Mouse (Mus musculus): ENCODE results near the gene Dhps. TPM values are rescaled to one million over a fixed set of nuclear protein-coding genes. Genes with fewer than 3 reads are reported as not detected.

Dhps gene
- polyA plus RNA-seq, 1 experiment from 2014 or later, result 40.2 TPM

DNA sequence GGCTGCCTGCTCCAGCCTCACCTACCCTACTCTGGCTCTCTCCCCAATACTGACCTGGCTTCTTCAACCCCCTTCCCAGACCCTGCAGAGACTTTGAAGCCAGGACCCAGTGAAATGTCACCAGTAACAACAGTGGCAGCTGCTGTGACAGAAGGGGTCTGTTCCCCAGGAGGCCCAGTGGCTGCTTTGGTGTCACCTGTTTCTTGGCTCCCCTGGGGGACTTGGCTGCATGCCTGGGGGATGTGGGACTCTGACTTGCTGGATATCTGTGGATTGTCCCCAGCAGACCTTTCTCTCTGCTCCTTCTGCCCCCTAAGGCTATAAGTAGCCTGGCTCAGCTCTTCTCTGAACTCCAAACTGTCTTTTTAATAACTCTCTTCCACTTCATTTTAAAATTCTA, 3.6 kb upstream of the Dhps start, which contains the start of gene Gm5741:
Gene Gm5741 (minus strand): TSS at position 1 of the 400 bp plus-strand sequence.
- no peak within 1 kb of the TSS for H3K4me2 ChIP-seq (replicated peaks; ENCODE audit: low read depth)
- ATAC-seq (ENCODE audit: low FRiP score, low TSS enrichment), result no peak
- no peak within 1 kb of the TSS for H3K4me3 ChIP-seq (ENCODE audit: low read depth, low read length)
- no peak within 1 kb of the TSS for H3K9ac ChIP-seq (ENCODE audit: low read length)
- no peaks in the 10 kb centered on the region for H3K9me3 ChIP-seq (ENCODE audit: control insufficient read depth, low read length)
- TF ChIP-seq CTCF (IDR thresholded peaks at IDR 0.05; ENCODE audit: low read depth) (no peak), EP300 (optimal IDR thresholded peaks at IDR 0.05) (no peak)
- H3K4me1 ChIP-seq (replicated peaks; ENCODE audit: control insufficient read depth, insufficient read depth), result 0 out of 2 replicates have a peak, but pooled peaks cover 4% of the 10 kb centered on the region
- H3K36me3 ChIP-seq (ENCODE audit: control insufficient read depth, insufficient read depth, low read length), result no peaks in the 10 kb centered on the region
- H3K27me3 ChIP-seq (ENCODE audit: control insufficient read depth, insufficient read depth, low read length), result no peaks in the 10 kb centered on the region
- DNase-seq (ENCODE audit: low spot score), result no peak
- H3K27ac ChIP-seq (replicated peaks), result no peak within 1 kb of the TSS

DNA sequence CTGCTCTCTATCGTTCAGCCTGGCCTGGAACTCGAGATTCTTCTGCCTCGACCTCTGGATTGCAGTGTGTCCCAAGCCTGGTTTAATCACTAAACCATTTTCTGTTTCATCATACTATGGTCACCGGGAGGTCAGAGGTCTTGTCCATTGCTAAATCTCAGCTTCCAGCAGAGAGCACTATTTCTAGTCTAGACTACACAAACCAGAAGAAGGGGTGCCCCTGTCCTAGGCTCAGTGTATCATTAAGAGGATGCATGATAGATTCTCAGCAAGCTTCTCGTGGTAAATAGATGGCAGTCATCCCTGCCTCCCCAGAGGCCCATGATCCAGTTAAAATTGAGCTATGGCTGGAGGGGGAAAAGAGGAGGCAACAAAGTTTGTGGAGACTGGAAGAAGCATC, 516 bp upstream of the Dhps start:
- ATAC-seq (ENCODE audit: low FRiP score, low TSS enrichment) (no peak), DNase-seq (ENCODE audit: low spot score) (no peak)
- Histone ChIP-seq H3K4me2 (replicated peaks; ENCODE audit: low read depth) (peak overlapping the region; percentile 68), H3K27me3 (ENCODE audit: control insufficient read depth, insufficient read depth, low read length) (no peaks in the 10 kb centered on the region), H3K4me3 (ENCODE audit: low read depth, low read length) (peak overlapping the region; percentile 90), H3K36me3 (ENCODE audit: control insufficient read depth, insufficient read depth, low read length) (0 out of 2 replicates have a peak, but pooled peaks cover 11% of the 10 kb centered on the region), H3K9me3 (ENCODE audit: control insufficient read depth, low read length) (no peaks in the 10 kb centered on the region), H3K9ac (ENCODE audit: low read length) (no peak overlapping the region), H3K4me1 (replicated peaks; ENCODE audit: control insufficient read depth, insufficient read depth) (0 out of 2 replicates have a peak, but pooled peaks cover 4% of the 10 kb centered on the region), H3K27ac (replicated peaks) (peak overlapping the region; percentile 98; the same call in 1 of the 2 replicates)
- TF ChIP-seq CTCF (IDR thresholded peaks at IDR 0.05; ENCODE audit: low read depth) (no peak), EP300 (optimal IDR thresholded peaks at IDR 0.05) (no peak)
- WGBS, result 79% methylated on average over 5 of the region's 5 CpGs

DNA sequence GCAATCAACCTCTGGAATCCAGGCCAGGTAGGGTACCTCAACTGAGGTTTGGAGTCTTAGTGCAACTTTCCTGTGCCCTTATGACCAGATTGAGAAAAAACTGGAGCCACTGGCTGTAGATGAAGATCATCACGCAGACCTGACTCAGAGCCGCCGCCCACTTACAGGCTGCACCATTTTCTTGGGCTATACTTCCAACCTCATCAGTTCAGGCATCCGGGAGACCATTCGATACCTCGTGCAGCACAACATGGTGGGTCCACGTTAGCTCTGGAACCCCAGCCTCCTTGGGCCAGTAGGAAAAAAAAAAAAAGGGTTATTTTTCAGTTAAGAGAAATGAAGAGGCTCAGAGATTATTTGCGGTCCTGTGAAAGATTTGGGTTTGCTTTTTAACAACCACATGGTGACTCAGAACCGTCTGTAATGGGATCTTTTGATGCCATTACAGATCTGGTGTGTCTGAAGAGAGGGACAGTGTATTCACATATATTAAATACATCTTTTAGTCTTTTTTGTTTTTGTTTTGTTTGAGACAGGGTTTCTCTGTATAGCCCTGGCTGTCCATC, 890 bp downstream of the Dhps start:
- Histone ChIP-seq H3K4me2 (replicated peaks; ENCODE audit: low read depth) (peak overlapping the region; percentile 68), H3K4me3 (ENCODE audit: low read depth, low read length) (peak overlapping the region; percentile 90), H3K36me3 (ENCODE audit: control insufficient read depth, insufficient read depth, low read length) (peaks cover 11% of the 10 kb centered on the region; the same call in 1 of the 2 replicates), H3K9me3 (ENCODE audit: control insufficient read depth, low read length) (no peaks in the 10 kb centered on the region), H3K4me1 (replicated peaks; ENCODE audit: control insufficient read depth, insufficient read depth) (0 out of 2 replicates have a peak, but pooled peaks cover 4% of the 10 kb centered on the region), H3K27ac (replicated peaks) (peak overlapping the region; percentile 98), H3K27me3 (ENCODE audit: control insufficient read depth, insufficient read depth, low read length) (no peaks in the 10 kb centered on the region), H3K9ac (ENCODE audit: low read length) (peak overlapping the region; percentile 94)
- DNase-seq (ENCODE audit: low spot score), result no peak
- WGBS, result 37% methylated on average over 9 of the region's 9 CpGs
- TF ChIP-seq EP300 (optimal IDR thresholded peaks at IDR 0.05) (no peak), CTCF (IDR thresholded peaks at IDR 0.05; ENCODE audit: low read depth) (no peak)
- no peak; the same call in 1 of the 2 replicates for ATAC-seq (ENCODE audit: low FRiP score, low TSS enrichment)

DNA sequence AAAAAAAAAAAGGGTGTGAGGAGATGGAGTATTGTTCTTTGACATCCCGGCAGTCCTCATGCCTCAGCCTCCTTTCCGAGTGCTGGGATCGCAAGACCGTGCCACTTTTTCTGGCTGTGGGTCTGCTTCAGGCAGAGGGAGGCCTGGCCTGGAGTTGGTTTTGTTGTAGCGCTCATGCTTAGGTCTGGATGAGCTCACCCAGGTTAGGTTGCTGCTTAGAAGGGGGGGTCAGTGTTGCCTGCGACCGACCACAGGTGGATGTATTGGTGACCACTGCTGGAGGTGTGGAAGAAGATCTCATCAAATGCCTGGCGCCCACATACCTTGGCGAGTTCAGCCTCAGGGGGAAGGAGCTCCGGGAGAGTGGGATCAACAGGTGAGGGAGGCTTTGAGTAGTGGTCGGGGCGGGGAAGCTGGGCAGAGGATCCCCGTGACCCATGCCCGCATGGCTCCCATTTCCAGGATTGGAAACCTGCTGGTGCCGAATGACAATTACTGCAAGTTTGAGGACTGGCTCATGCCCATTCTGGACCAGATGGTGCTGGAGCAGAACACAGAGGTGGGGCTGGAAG, 1.6 kb downstream of the Dhps start:
- H3K27ac ChIP-seq (replicated peaks), result no peak overlapping the region
- no peak overlapping the region for H3K4me2 ChIP-seq (replicated peaks; ENCODE audit: low read depth)
- DNase-seq (ENCODE audit: low spot score), result no peak
- no peak overlapping the region for H3K9ac ChIP-seq (ENCODE audit: low read length)
- ATAC-seq (ENCODE audit: low FRiP score, low TSS enrichment), result no peak
- no peak for TF ChIP-seq EP300 (optimal IDR thresholded peaks at IDR 0.05)
- TF ChIP-seq CTCF (IDR thresholded peaks at IDR 0.05; ENCODE audit: low read depth), result no peak
- H3K9me3 ChIP-seq (ENCODE audit: control insufficient read depth, low read length), result no peaks in the 10 kb centered on the region
- 0 out of 2 replicates have a peak, but pooled peaks cover 4% of the 10 kb centered on the region for H3K4me1 ChIP-seq (replicated peaks; ENCODE audit: control insufficient read depth, insufficient read depth)
- 92% methylated on average over 15 of the region's 15 CpGs for WGBS
- no peak overlapping the region for H3K4me3 ChIP-seq (ENCODE audit: low read depth, low read length)
- H3K36me3 ChIP-seq (ENCODE audit: control insufficient read depth, insufficient read depth, low read length), result peaks cover 11% of the 10 kb centered on the region; the same call in 1 of the 2 replicates
- H3K27me3 ChIP-seq (ENCODE audit: control insufficient read depth, insufficient read depth, low read length), result no peaks in the 10 kb centered on the region

GRCm38 (mm10) chr8:85074167-85074566, 2.6 kb downstream of the Dhps start:
- Histone ChIP-seq H3K9me3 (ENCODE audit: control insufficient read depth, low read length) (no peaks in the 10 kb centered on the region), H3K9ac (ENCODE audit: low read length) (no peak overlapping the region), H3K4me1 (replicated peaks; ENCODE audit: control insufficient read depth, insufficient read depth) (0 out of 2 replicates have a peak, but pooled peaks cover 4% of the 10 kb centered on the region), H3K36me3 (ENCODE audit: control insufficient read depth, insufficient read depth, low read length) (peaks cover 11% of the 10 kb centered on the region; the same call in 1 of the 2 replicates), H3K4me2 (replicated peaks; ENCODE audit: low read depth) (no peak overlapping the region), H3K27me3 (ENCODE audit: control insufficient read depth, insufficient read depth, low read length) (no peaks in the 10 kb centered on the region), H3K4me3 (ENCODE audit: low read depth, low read length) (no peak overlapping the region), H3K27ac (replicated peaks) (no peak overlapping the region)
- no peak for TF ChIP-seq EP300 (optimal IDR thresholded peaks at IDR 0.05)
- ATAC-seq (ENCODE audit: low FRiP score, low TSS enrichment), result no peak
- WGBS, result 78% methylated on average over 10 of the region's 10 CpGs
- no peak for DNase-seq (ENCODE audit: low spot score)

DNA sequence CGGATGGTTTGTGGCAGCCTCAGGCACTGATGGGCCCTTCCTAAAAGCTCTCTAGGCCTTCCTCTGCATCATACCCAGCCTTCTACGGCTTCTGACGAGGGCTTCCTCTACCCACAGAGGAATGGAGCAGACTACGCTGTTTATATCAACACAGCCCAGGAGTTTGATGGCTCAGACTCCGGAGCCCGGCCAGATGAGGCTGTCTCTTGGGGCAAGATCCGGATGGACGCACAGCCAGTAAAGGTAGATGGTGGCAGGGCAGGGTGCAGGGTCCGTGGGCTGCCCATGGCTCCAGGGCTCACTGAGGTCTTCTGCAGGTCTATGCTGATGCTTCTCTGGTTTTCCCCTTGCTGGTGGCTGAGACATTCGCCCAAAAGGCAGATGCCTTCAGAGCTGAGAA, 3.1 kb downstream of the Dhps start:
- Histone ChIP-seq H3K9me3 (ENCODE audit: control insufficient read depth, low read length) (no peaks in the 10 kb centered on the region), H3K36me3 (ENCODE audit: control insufficient read depth, insufficient read depth, low read length) (peaks cover 11% of the 10 kb centered on the region; the same call in 1 of the 2 replicates), H3K4me2 (replicated peaks; ENCODE audit: low read depth) (no peak overlapping the region), H3K9ac (ENCODE audit: low read length) (no peak overlapping the region), H3K4me3 (ENCODE audit: low read depth, low read length) (no peak overlapping the region), H3K4me1 (replicated peaks; ENCODE audit: control insufficient read depth, insufficient read depth) (peaks cover 4% of the 10 kb centered on the region; the same call in 1 of the 2 replicates), H3K27ac (replicated peaks) (no peak overlapping the region), H3K27me3 (ENCODE audit: control insufficient read depth, insufficient read depth, low read length) (no peaks in the 10 kb centered on the region)
- ATAC-seq (ENCODE audit: low FRiP score, low TSS enrichment) (no peak), DNase-seq (ENCODE audit: low spot score) (no peak)
- 92% methylated on average over 10 of the region's 10 CpGs for WGBS
- TF ChIP-seq CTCF (IDR thresholded peaks at IDR 0.05; ENCODE audit: low read depth) (no peak), EP300 (optimal IDR thresholded peaks at IDR 0.05) (no peak)

Data from stomach, postnatal 0 days (tissue).